Mouse (Mus musculus) small intestine, adult 2 months (tissue): ENCODE measurements around the gene Slc22a15.

Experiments used
- CTCF ChIP-seq: fragments of 200-500 bp; IDR thresholded peaks from 2 replicates; pipeline ENCODE4 v1.5.1; 2012; ENCODE audit warnings: low read depth, mild to moderate bottlenecking, control low read depth, inconsistent platforms, low read length, moderate library complexity, mixed read lengths; ENCODE audit not compliant: insufficient replicate concordance, insufficient read length; ENCODE audit errors: extremely low read depth
- POLR2A ChIP-seq: fragments of 200-500 bp; IDR thresholded peaks from 2 replicates; pipeline ENCODE4 v1.6.1; 2012; ENCODE audit warnings: low read depth, mild to moderate bottlenecking, control low read depth, inconsistent platforms, low read length, moderate library complexity

GRCm38 (mm10) chr3:101842372-101843094, 81.7 kb downstream of the Slc22a15 start:
- TF ChIP-seq CTCF, result no peak
- no peak for TF ChIP-seq POLR2A
